Mouse (Mus musculus): ENCODE data around the gene Sema4c. TPM values are rescaled to one million over a fixed set of nuclear protein-coding genes. Genes with fewer than 3 reads are reported as not detected.

Gene Sema4c
- polyA plus RNA-seq, 1 experiment from 2014 or later: 11.7 TPM

GRCm38 (mm10) chr1:36536397-36536728 is 21.8 kb downstream of the Sema4c start:
- DNase-seq (ENCODE audit: low spot score): no peak
- Histone ChIP-seq H3K36me3 (ENCODE audit: insufficient read depth, low read length) (peaks cover 11% of the 10 kb centered on the region; the same call in 1 of the 2 replicates), H3K4me2 (replicated peaks; ENCODE audit: low read depth, low read length) (no peak overlapping the region), H3K4me1 (ENCODE audit: insufficient read depth, low read depth, low read length) (peaks cover 11% of the 10 kb centered on the region; the same call in 1 of the 2 replicates), H3K9ac (replicated peaks; ENCODE audit: low read depth) (no peak overlapping the region), H3K9me3 (ENCODE audit: low read length) (no peaks in the 10 kb centered on the region), H3K4me3 (ENCODE audit: low read depth, low read length) (no peak overlapping the region), H3K27me3 (replicated peaks; ENCODE audit: insufficient read depth, low read length) (no peaks in the 10 kb centered on the region), H3K27ac (ENCODE audit: low read length) (peak overlapping the region; percentile 52)
- ATAC-seq: no peak
- WGBS: 49% methylated on average over 8 of the region's 8 CpGs
- TF ChIP-seq CTCF (IDR thresholded peaks at IDR 0.05) (no peak), EP300 (IDR thresholded peaks at IDR 0.05) (no peak)

DNA sequence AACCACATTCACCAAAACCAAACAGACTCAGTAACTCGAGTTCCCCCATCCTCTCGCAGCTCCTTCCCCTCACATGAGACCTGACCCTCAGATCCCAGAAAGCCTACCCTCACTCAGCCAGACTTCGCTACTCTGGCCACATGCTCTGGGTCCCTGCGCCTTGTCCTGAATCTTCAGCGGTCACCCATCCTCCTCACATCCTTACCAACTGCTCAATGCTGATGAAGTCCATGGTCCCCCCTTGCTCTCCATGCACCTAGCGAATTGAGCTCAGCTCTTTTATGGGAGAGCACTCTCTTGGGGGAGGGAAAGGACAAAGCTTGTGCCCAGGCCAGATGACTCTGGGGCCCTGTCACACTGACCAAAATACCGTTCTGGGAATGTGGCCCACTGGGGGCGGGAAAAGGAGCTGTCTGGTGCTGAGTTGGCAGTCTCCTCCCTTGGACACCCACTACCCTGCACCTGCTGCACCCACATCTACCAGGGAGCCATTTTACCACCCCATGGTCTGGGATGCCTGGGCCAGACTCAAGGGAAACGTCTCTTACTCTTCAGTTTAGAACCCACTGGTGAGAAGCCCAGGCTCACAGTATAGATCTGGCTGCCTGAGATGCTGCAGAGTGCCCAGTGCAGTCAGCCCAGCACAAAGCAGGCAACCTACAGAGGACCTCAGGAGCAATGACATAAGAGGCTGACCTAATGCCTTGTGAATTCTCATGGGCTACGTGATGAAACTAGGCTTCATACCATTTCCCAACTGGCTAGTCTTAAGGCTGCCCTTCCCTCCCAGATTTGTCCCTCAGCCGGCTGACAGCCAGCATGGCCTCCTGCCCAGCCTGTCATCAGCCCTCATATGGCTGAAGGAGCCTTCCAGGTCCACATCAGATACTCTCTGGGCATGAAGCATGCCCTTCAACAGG is 22.4 kb downstream of the Sema4c start:
- Histone ChIP-seq H3K4me3 (ENCODE audit: low read depth, low read length) (no peak overlapping the region), H3K9me3 (ENCODE audit: low read length) (no peaks in the 10 kb centered on the region), H3K4me1 (ENCODE audit: insufficient read depth, low read depth, low read length) (peaks cover 11% of the 10 kb centered on the region; the same call in 1 of the 2 replicates), H3K9ac (replicated peaks; ENCODE audit: low read depth) (no peak overlapping the region), H3K36me3 (ENCODE audit: insufficient read depth, low read length) (peaks cover 10% of the 10 kb centered on the region; the same call in 1 of the 2 replicates), H3K27ac (ENCODE audit: low read length) (peak overlapping the region; percentile 52), H3K27me3 (replicated peaks; ENCODE audit: insufficient read depth, low read length) (no peaks in the 10 kb centered on the region), H3K4me2 (replicated peaks; ENCODE audit: low read depth, low read length) (no peak overlapping the region)
- 69% methylated on average over 11 of the region's 11 CpGs for WGBS
- TF ChIP-seq CTCF (IDR thresholded peaks at IDR 0.05) (no peak), EP300 (IDR thresholded peaks at IDR 0.05) (no peak)
- DNase-seq (ENCODE audit: low spot score) (peak; percentile 89), ATAC-seq (peak; percentile 50)

DNA sequence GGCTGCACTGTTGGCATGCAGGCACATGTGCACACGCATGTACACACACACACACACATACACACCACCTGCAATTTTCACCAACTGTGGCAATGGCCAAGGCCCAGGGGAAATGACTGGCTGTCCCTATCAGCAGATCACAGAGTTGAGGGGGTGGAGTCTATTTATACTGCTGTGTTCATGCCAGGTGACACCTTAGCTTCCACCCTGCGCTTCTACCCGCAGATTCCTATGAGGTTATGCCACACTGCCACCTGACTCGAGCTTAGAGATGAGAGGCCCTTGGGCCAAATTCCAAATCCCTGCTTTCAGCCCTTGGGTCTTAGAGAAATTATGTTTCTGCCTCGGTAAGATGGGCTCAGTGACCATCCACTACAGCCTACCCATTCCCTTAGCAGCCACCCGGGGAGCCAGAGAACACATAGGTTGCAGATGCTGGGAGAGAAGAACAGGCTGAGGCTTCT is 23.5 kb downstream of the Sema4c start:
- 47% methylated on average over 6 of the region's 6 CpGs for WGBS
- Histone ChIP-seq H3K9ac (replicated peaks; ENCODE audit: low read depth) (no peak overlapping the region), H3K4me1 (ENCODE audit: insufficient read depth, low read depth, low read length) (peaks cover 11% of the 10 kb centered on the region; the same call in 1 of the 2 replicates), H3K36me3 (ENCODE audit: insufficient read depth, low read length) (peaks cover 7% of the 10 kb centered on the region; the same call in 1 of the 2 replicates), H3K4me3 (ENCODE audit: low read depth, low read length) (no peak overlapping the region), H3K9me3 (ENCODE audit: low read length) (no peaks in the 10 kb centered on the region), H3K27ac (ENCODE audit: low read length) (peak overlapping the region; percentile 38; the same call in 1 of the 2 replicates), H3K4me2 (replicated peaks; ENCODE audit: low read depth, low read length) (no peak overlapping the region), H3K27me3 (replicated peaks; ENCODE audit: insufficient read depth, low read length) (no peaks in the 10 kb centered on the region)
- ATAC-seq: peak; percentile 37
- TF ChIP-seq EP300 (IDR thresholded peaks at IDR 0.05) (no peak), CTCF (IDR thresholded peaks at IDR 0.05) (peak; percentile 42)
- peak; percentile 84 for DNase-seq (ENCODE audit: low spot score)

DNA sequence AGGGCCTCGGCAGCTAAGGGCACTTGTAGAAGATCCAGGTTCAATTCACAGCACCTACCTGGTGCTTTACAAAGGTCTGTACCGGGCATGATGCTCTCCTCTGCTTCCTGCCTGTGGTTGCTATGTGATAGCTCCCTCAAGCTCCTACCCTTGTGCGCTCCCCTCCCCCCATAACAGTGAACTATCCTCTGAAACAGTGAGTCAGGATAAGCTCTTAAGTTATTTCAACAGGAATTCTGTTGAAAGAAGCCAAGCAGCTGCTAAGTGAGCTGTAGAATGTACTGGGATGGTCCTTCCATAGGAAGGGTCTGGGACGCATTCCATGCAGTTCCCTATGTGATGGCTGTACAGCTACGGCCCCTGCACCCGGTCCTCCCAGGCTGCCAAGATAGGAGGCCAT is 24.6 kb downstream of the Sema4c start:
- H3K9me3 ChIP-seq (ENCODE audit: low read length): no peaks in the 10 kb centered on the region
- peak; percentile 76 for DNase-seq (ENCODE audit: low spot score)
- H3K4me2 ChIP-seq (replicated peaks; ENCODE audit: low read depth, low read length): no peak overlapping the region
- H3K4me3 ChIP-seq (ENCODE audit: low read depth, low read length): no peak overlapping the region
- peak; percentile 34 for ATAC-seq
- WGBS: 63% methylated on average over 6 of the region's 6 CpGs
- no peaks in the 10 kb centered on the region for H3K27me3 ChIP-seq (replicated peaks; ENCODE audit: insufficient read depth, low read length)
- no peak overlapping the region for H3K9ac ChIP-seq (replicated peaks; ENCODE audit: low read depth)
- H3K4me1 ChIP-seq (ENCODE audit: insufficient read depth, low read depth, low read length): peaks cover 11% of the 10 kb centered on the region; the same call in 1 of the 2 replicates
- TF ChIP-seq EP300 (IDR thresholded peaks at IDR 0.05): no peak
- no peak for TF ChIP-seq CTCF (IDR thresholded peaks at IDR 0.05)
- peak overlapping the region; percentile 38; the same call in 1 of the 2 replicates for H3K27ac ChIP-seq (ENCODE audit: low read length)
- peaks cover 4% of the 10 kb centered on the region; the same call in 1 of the 2 replicates for H3K36me3 ChIP-seq (ENCODE audit: insufficient read depth, low read length)

DNA sequence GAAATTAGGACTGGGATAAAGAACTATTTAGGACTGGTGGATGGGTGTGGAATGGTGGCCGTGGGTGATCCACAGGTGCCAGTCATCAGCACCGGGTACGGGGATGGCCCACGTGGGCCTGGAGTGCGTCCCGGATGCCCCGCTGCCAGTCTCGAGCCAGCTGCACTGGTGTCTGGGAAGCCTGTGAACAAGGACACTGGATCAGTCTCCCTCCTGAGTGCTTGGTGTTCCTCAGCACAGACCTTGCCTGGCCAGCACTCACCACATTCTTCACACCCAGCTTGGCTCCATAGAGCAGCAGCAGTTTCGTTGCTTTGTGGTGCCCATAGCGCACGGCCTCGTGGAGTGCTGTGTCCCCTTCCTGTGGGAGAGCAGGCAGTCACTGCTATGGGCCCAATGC is 26.7 kb downstream of the Sema4c start:
- WGBS: 85% methylated on average over 12 of the region's 12 CpGs

DNA sequence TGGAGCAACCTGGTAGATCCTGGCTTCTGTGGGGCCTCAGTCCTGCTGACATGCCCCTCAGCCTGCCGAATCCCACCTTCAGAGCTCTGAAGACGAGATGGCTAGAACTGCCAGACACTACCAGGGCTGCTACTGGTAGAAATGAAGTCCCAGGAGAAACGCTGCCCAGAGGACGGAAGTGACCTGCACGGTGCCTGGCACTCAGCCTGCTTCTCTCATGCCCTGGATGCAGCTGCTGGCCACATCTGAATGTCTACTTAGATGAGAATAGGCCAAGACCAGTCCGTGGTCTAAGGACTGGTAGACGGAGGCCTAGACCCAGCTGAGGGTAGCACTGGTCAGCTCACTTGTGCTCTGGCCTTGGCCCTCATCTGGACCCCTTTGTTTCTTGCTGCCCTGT is 27.2 kb downstream of the Sema4c start:
- Histone ChIP-seq H3K27ac (ENCODE audit: low read length) (no peak overlapping the region), H3K4me3 (ENCODE audit: low read depth, low read length) (no peak overlapping the region), H3K9ac (replicated peaks; ENCODE audit: low read depth) (no peak overlapping the region), H3K4me1 (ENCODE audit: insufficient read depth, low read depth, low read length) (peaks cover 11% of the 10 kb centered on the region; the same call in 1 of the 2 replicates), H3K9me3 (ENCODE audit: low read length) (no peaks in the 10 kb centered on the region), H3K27me3 (replicated peaks; ENCODE audit: insufficient read depth, low read length) (no peaks in the 10 kb centered on the region), H3K36me3 (ENCODE audit: insufficient read depth, low read length) (no peaks in the 10 kb centered on the region), H3K4me2 (replicated peaks; ENCODE audit: low read depth, low read length) (no peak overlapping the region)
- TF ChIP-seq CTCF (IDR thresholded peaks at IDR 0.05) (no peak), EP300 (IDR thresholded peaks at IDR 0.05) (no peak)
- DNase-seq (ENCODE audit: low spot score) (no peak), ATAC-seq (no peak)
- 92% methylated on average over 7 of the region's 7 CpGs for WGBS

More for the DNA sequence above, 26.7 kb downstream of the Sema4c start:
- Histone ChIP-seq H3K36me3 (ENCODE audit: insufficient read depth, low read length) (no peaks in the 10 kb centered on the region), H3K27me3 (replicated peaks; ENCODE audit: insufficient read depth, low read length) (no peaks in the 10 kb centered on the region), H3K9me3 (ENCODE audit: low read length) (no peaks in the 10 kb centered on the region), H3K9ac (replicated peaks; ENCODE audit: low read depth) (no peak overlapping the region), H3K27ac (ENCODE audit: low read length) (no peak overlapping the region), H3K4me2 (replicated peaks; ENCODE audit: low read depth, low read length) (no peak overlapping the region), H3K4me1 (ENCODE audit: insufficient read depth, low read depth, low read length) (peaks cover 11% of the 10 kb centered on the region; the same call in 1 of the 2 replicates), H3K4me3 (ENCODE audit: low read depth, low read length) (no peak overlapping the region)
- TF ChIP-seq EP300 (IDR thresholded peaks at IDR 0.05): no peak
- no peak for TF ChIP-seq CTCF (IDR thresholded peaks at IDR 0.05)
- ATAC-seq (no peak), DNase-seq (ENCODE audit: low spot score) (no peak)
